Comparison of ENCODE assay signal across 19 mouse cellular contexts in the genomic region with DNA sequence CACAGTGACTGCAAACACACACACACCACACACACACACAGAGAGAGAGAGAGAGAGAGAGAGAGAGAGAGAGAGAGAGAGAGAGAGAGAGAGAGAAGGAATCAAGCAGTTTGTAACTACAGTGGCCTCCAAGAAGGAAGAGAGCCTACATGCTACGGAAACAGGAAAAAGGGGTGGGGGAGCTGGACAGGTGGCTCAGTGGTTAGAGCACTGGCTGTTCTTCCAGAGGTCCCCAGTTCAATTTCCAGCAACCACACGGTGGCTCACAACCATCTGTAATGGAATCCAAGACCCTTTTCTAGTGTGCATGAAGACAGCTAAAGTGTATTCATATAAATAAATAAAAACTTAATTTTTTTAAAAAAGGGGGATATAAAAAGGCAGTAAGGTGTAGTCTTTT.
"Had no signal": no experiment of that assay in that cellular context is flagged by ENCODE, and none has a peak within 500 bp of the region (broad histone marks: within the 10 kb centered on the region; RNA-seq: fewer than 3 reads in every experiment).

No protein-coding gene starts in this region.

- H3K27me3 ChIP-seq: limb, embryonic 13.5 days; neural tube, embryonic 12.5 days; neural tube, embryonic 15.5 days had no signal

- DNase-seq: kidney, adult 18-20 months; kidney, adult 9 months; kidney, postnatal 14 days; kidney, postnatal 4 days; liver, embryonic 13.5 days; lung, adult 2 months; lung, postnatal 14 days; lung, postnatal 4 days; midbrain, embryonic 14.5 days; right cerebral cortex, adult 18-20 months; right cerebral cortex, postnatal 14 days; right cerebral cortex, postnatal 4 days had no signal

- H3K9me3 ChIP-seq: limb, embryonic 10.5 days; limb, embryonic 13.5 days; liver, embryonic 13.5 days; neural tube, embryonic 12.5 days; neural tube, embryonic 15.5 days had no signal

- ATAC-seq: intestine, embryonic 16.5 days had no signal

- H3K9ac ChIP-seq: limb, embryonic 13.5 days; liver, embryonic 13.5 days; neural tube, embryonic 12.5 days; neural tube, embryonic 15.5 days had no signal

- H3K4me2 ChIP-seq: limb, embryonic 13.5 days; midbrain, embryonic 11.5 days; neural tube, embryonic 12.5 days; neural tube, embryonic 15.5 days had no signal

- H3K27ac ChIP-seq: limb, embryonic 10.5 days; limb, embryonic 13.5 days; liver, embryonic 13.5 days; neural tube, embryonic 12.5 days; neural tube, embryonic 15.5 days; stomach, postnatal 0 days had no signal

- H3K4me3 ChIP-seq: limb, embryonic 10.5 days; limb, embryonic 13.5 days; liver, embryonic 13.5 days; neural tube, embryonic 12.5 days; neural tube, embryonic 15.5 days had no signal
